Mouse (Mus musculus) Muller cell, postnatal 12 days (primary cell): ENCODE measurements at regions not wholly inside any gene's neighbourhood (a gene's known extent, or its start where the extent isn't known, plus 50 kb on each side); places are given as distances from the start of the nearest gene placed in this dataset.
A peak's percentile ranks its signal among the peaks of the same experiment; 100 is the strongest.

Experiments used
- DNase-seq: peaks from one replicate; pipeline ENCODE4 v3.0.0-alpha.2; 2015; ENCODE audit errors: inconsistent ontology term

DNA sequence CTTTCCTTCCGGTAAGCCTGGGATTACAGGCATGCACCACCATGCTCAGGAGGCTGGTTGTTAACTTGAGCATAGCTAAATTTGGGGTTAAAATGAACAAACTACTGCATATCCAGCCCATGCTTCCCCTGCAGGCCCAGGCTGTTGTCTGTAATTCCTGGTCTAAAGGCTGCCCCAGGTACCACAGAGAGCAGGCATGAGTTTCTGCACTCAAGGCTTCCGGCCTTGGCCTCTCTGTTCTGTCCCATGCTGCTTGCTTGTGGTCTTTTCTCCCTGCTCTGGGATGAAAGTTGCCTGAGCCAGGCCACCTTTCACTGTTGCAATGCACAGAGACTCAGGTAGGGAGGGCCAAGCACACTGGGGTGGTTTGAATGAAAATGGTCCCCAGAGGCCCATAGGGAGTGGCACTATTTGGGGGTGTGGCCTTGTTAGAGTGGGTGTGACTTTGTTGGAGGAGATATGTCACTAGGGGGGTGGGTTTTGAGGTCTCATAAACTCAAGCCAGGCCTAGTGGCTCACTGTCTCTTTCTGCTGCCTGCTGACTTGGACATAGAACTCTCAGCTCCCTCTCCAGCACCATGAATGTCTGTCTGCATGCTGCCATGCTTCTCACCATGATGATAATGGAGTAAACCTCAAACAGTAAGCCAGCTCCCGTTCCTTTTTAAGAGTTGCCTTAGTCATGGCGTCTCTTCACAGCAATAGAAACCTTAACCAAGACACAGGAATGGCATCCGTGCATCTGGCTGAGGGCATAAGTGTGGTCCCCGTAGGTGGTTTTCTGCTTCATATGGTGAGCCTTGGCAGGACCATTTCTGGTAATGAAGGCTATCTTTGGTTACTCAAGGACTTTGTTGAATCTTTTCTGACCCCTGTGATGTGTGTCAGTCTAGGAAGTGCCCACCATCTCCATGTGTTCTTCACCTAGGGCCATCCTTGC lies 86.7 kb upstream of the Zfp366 start:
- no peak for DNase-seq

DNA sequence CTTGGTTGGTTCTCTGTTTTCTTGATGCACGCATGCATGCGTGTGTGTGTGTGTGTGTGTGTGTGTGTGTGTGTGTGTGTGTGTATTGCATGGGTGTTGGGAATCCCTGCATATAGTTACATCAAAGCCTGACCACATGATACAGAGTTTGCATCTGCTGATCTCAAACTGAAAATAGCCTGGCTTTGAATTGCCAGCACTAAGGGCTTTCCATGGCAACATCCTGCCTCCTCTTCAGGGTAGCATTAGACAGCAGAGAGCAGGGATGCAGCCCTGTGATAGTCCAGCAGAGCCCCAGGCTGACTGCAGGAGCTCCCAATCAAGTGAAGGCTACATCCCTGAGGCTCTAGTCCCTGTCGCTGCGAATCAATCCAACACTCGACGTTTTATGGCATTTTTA lies 87.8 kb upstream of the Zfp366 start:
- DNase-seq = no peak

DNA sequence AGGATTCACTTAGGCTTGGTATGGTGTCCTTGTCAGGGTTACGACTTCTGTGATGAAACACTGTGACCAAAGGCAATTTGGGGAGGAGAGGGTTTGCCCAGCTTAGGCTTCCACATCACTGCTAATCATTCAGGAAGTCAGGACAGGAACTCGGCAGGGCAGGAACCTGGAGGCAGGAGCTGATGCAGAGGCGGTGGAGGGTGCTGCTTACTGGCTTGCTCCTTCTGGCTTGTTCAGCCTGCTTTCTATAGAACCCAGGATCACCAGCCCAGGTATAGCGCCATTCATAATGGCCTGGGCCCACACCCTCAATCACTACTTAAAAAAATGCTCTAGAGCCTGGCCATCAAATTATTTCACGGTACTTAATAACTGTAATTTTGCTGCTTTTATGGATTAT lies 89.6 kb upstream of the Zfp366 start:
- no peak for DNase-seq

DNA sequence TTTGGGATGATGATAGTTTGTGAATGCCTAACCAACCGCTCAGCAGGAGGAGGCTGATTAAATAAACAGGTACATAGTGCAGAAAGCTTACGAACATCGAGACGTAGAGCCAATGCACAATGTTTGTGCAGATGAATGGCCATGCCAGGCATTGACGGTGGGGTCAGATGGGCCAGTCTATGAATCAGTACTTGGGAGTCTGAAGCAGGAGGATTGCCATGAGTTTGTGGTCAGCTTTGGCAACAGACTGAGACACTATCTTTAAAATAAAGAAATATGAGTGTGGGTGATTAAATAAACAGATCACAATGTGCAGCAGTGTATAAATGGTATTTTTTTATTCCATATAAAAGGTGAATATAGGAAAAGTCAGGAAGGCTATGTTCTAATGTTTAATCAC lies 90.4 kb upstream of the Zfp366 start:
- peak; percentile 39 for DNase-seq

DNA sequence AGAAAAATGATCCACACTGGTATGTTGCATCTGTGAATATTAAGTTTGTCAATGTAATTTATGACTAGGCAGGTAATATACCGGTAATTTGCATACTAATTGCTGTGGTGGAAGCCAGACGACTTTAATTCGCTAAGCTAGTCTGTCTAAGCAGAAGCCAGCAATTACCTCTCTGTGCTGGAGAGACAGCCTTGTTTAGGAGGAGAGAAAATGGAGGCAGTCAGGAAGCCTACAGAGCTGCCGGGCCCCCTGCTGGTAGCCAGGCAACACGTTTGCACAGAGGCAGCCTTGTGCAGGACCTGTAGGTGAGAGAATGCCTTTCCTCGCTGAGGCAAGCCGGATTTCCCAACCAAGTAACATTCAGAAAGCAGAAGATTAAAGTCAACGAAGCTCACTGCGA lies 91.4 kb upstream of the Zfp366 start:
- peak; percentile 69 for DNase-seq

DNA sequence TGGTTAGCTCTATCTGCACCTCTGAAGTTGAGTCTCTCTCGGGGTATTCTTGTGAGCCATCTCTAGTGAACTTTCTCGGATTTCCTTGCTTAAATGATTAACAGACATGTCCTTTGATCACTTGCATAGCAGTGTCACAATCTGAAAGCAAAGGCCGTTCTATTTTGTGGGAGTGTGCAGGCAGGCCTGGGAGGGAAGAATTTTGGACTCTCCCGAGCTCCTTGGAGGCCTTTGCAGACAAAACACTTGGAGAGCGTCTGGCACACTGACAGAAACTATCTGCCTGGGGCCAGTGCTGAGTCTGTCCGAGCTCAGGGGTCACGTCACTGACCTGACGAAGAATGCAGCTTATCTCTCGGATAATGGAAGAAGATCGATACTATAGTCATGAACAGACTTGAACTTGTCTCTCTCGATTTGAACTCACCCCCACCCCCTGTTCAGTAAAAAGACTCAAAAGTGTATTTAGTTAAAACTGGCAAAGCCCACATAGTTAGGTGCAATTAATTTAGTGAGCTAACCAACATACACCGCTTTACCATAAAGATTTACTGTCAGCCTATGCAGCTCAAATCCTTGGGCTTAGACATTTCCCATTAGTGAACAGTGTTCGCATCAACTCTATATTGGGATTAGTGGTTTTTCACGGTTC lies 92.2 kb upstream of the Zfp366 start:
- peak; percentile 45 for DNase-seq

DNA sequence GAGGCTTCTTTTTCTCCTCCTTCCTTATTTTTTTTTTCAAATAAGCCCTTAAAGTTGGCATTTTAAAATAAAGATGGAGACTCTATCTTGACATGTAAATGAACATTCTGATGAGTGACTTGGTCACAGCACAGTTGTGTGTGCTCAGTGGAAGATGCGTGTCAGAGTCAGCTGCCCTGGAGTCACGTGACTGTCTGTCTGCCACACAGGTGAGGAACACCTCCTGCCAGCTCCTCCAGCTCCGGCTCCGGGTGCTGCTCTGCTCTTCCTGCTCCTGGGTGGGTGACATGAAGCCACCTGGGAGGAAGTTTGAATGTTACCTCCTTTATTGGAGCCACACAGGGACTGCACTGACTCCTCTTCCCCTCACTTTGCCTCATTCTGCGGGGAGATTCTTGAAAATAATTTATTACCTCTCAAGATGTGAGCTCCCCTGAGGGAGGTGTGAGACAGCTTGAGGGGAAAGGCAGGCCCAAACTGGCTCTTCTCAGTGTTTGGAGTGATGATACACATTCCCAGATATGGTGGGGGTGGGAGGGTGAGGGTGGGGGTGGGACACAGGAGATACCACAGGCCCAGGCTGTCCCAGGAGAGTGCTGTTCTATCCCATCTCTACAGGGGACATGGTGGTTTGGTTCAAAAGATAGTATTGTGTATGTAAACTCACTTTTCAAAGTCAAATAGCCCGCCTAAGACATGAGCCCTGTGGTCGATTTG lies 92.9 kb upstream of the Zfp366 start:
- DNase-seq = no peak

DNA sequence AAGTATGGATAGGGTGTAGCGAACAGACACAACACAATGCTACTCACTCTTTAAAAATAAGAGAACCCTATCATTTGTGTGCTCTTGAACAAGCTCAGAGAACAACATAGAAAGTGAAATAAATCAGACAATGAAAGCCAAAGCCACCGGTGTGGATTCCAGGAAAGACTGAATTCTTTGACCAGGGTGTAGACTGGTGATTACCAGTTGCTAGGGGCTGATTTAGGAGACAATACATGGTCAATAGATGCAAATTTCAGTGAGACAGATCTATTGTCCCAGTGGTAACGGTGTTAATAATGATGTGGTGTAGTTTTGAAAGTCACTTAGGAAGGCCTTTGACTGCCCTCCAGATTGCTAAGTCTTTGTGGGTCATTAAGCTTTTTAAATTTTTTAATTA lies 94.3 kb upstream of the Zfp366 start:
- DNase-seq = no peak

DNA sequence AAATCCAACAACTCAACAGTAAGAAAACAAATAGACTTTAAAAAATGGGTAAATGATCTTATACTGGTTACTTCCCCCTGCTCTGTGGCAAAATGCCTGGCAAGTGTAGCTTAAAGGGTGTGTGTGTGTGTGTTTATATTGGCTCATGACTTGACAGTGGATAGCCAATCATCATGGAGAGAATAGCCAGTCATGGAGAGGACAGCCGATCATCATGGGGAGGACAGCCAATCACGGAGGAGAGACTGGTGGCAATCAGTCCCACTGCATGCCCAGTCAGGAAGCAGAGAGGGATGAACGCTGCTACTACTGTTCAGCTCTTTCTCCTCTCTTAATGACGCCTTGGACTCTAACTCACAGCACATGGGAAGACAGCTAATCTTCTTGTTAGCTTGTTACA lies 96.3 kb upstream of the Zfp366 start:
- DNase-seq = no peak

DNA sequence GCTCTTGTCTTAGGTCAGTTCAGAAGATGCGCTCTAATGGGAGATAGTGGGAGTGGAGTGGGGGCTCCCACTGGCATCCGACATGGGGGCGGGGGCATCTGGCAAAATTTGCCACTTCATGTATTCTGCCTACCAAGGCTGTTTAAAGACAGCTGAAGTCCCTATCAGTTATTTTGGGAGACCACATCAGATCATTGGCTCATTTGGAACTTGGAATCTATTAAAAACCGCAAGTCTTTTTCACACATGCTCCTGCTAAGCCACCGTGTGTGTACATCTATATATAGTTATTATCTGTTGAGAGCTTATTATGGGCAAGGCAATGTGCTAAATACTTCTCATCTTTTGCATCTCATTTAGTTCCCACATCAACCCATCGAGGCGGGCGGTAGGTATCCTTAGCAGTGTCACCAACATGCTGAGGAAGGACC lies 95.0 kb upstream of the 1700024P04Rik start:
- no peak for DNase-seq

DNA sequence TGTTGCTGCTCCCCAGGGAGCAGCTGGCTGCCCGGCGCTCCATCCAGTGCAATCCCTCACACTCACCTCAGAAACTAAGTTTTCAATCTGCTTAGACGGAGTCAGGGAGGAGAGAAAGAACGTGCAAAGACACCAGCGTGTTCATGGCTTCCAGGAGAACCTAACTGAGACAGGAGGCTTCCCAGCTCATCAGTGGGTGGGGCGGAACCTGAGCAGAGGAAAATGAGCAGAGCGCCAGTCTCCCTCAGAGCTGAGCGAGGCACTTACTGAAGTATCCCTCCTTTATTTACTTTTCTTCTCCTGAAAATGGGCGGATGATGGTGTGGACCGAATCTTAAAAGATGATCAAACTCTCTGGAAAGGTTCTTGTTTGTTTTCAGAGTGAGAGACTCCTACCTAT lies 94.3 kb upstream of the 1700024P04Rik start:
- DNase-seq = no peak

DNA sequence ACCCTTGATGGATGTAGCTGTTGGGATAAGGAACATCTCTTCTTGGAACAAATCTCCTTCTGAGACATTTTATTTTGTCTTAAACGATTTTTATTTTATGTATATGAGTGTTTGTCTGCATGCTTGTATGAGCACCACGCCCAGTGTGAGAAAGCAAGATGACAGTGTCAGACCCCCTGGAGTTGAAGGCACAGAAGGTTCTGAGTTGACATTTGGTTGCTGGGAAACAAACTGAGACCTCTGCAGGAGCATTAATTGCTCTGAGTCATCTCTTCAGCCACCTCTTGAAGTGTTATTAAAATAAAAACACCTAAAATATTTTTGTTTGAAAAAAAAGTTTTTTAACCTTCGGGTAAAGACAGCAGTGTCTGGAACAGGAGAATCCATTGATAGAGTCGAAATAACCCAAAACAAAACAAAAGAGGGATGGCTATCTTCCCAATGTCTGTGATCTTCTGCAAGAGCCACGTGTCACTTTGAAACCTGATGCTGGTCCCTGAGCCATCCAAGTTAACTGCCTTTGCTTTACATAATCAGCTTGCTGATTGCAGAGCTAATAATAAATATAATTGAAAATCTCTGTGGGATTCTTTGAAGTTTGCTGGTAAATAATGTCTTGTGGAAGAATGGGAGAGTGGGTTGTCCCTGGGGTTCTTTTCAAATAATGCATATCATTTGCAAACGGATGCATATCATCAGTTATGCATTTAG lies 92.8 kb upstream of the 1700024P04Rik start:
- DNase-seq = no peak

DNA sequence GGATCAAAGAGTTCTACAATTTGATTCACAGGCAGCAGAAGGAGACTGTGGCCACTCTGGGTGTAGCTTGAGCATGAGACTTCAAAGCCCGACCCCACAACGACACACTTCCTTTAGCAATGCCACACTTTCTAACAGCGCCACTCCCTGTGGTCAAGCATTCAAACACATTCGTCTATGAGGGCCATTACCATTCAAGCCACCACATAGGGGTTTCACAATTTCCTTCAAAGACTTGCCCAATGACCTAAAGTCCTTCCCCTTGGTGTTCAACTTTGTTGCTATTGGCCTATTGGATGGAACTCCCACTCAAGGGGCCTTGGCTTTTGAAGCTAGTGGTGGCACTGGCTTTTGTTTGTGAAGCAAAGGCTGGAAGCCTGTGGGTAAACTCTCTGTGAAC lies 91.1 kb upstream of the 1700024P04Rik start:
- DNase-seq = no peak

DNA sequence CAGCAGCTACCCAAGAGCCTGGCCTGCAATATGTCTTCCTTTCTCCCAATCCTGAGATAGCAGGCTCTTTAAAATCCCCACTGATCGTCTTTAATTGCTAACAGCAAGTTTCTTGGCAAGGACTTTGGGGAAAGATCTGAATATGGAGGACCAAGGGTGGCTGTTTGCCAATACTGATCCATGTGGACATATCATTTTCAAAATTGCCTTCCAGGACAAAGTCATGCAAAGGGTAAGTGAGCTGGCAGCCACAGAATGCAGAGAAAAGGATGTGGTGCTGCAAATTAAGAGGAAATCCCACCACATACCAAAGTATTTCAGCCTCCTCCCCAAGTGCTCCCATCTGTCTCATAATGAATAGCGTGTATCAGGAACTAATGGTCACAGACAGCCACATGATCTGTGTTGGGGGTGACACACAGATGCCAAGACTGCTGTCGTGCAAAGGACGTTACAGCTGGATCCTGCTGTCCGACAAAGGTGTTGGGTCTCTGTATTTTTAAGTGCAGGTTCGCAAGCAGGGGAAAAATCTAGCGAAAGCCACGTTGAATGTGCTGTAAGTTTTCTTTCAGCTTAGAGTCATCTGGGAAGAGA lies 87.6 kb upstream of the 1700024P04Rik start:
- peak; percentile 75 for DNase-seq

DNA sequence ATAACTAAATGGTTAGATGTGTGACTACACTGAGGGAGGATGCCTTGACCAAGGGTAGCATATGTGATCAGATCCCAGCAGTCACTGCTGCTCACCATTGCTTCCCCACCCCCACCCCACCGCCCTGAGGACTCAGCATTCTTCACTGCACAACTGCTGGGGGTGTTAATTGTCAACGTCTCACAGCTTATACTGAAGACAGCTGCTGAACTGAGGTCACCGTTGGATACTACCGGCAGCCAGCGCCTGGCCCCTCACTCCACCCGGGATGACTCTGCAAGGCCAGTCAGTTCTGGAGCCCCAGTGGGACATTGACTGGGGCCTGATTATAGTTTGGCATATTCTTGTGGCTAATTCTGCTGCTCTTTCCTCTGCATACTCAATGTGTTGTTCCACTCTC lies 87.0 kb upstream of the 1700024P04Rik start:
- DNase-seq = no peak

DNA sequence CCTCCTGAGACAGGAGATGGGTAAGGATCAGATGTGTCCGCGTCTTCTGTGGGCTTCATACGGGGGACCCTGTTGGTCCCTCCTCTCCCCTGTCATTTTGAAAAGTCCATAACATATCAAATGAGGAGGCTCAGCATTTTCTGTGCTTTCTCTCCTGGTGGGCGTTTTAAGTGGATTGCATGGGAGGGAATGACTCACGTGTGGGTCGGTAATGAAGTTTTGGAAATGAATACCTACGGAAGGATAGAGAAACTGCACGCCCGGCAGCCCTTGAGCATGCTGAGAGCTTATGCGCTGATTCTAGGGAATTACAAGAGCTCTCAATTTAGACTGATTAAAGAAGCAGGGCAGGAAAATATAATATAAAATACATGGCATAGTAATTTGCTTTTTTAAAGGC lies 85.4 kb upstream of the 1700024P04Rik start:
- no peak for DNase-seq

DNA sequence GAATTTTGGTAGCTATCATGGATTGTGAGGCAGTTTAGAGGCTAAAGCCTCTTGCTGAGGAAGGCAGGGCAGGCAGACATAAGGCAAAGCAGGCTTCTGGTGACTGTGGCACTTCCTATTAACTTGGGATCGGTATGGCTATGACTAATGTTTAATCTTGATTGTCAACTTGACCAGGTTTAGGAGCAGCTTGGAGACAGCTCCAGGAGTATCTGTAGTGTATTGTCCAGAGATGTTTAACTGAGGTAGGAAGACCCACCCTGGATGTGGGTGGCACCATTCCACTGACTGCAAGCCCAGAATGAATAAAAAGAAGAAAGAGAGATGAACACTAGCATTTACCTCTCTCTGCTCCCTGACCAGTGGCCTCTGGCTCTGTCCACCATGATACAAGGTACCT lies 83.1 kb upstream of the 1700024P04Rik start:
- no peak for DNase-seq

DNA sequence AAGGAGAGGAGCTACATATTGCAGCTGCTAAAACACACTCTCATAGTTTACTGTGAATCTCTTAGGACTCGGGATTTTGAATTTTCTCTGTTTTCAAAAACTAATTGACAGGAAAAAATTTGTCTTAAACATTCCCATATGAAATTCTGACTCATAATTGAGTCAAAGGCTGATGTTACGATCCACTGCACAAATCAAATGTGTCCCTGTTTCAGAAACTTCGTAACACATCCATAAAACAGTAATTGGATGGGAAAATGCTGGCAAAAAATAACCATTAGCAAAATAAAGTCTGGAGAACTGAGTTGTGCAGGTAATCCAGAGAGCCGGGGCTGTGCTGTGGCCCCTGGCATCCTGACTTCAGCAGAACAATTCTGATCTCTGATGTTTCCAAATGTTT lies 79.1 kb upstream of the 1700024P04Rik start:
- DNase-seq = peak; percentile 90

DNA sequence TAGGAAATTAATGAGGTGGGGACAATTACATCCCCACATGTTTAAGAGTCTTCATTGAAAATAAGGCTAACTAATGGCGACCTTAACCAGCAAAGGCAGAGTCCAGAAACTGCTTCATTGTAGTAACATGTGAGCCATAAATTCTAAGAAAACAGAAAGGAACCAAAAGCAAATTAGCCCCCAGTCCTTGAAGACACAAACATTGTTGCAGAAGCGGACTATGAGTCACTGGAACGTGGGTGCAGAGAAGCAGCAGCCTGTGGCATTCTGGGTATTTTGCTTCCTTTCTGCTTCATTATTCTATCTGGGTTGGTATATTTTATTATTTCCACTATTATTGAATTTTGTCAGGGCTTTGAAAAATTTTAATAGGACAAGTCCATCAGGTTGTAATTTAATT lies 78.6 kb upstream of the 1700024P04Rik start:
- DNase-seq = no peak

DNA sequence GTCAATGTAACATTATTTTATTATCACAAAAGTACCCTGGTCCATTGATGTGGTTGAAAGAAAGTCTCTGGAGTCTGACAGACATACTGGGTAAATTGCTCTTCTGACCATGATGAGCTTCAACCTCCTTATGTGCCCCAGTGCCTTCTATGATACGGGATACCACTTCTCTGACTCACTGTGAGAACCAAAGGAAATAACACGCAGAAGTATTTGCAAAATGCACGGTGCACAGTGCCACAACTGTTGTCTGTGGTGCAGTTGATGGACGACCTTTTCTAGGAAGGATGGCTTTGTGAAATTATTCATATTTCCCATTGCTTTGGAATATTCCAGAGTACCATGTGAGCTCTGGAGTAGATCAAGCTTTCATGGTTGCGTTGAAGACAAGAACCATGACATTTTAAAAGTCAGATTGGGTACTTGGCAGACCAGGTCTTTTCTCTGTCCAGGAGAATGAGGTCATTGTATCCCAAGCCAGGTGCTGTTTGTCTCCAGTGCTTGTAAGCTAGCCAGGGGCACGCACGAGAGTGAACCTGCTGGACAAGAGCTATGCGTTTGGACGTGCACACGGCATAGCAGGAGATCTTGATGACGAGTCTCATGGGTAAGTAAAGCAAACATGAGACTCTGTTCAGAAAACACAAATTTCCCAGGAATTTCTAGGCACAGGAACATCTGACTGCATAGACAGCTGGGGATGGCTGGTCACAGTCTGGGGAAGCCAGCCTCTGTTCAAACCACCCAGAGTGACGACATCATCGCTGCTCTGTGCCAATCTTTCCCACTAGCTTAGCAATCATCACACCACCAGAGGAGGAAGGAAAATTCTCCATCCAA lies 74.0 kb upstream of the 1700024P04Rik start:
- peak; percentile 82 for DNase-seq

DNA sequence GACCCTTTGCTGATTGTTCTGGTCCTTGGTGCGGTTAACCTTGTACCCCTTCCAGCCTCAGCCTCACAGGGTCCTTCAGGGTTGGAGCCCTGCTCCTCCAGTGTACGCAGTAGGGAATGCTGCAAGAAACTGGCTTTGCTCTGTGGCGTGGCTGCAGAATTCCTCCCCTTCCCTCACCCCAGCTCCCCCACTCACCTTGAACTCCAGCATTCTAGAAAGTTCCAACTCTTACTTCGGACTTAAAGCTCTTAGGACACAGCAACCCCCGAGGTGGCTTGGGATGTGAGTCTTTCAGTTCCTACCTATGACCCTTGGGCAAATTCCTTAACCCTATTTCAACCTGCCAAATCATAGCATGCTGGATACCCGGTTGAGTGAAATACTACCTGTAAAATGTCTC lies 73.3 kb upstream of the 1700024P04Rik start:
- no peak for DNase-seq
